Mouse (Mus musculus) liver, adult 2 months (tissue): ENCODE results near the gene Hira. TPM values are rescaled to one million over a fixed set of nuclear protein-coding genes. Genes with fewer than 3 reads are reported as not detected.

ENCODE experiments used
- DNase-seq: peaks from one replicate; pipeline ENCODE4 v3.0.0-alpha.2; 2011; ENCODE audit warnings: low read depth, low spot score; ENCODE audit errors: extremely low read depth
- H3K27ac ChIP-seq: fragments of 200-500 bp; replicated peaks from 2 replicates; pipeline ENCODE4 v1.5.1; 2012; ENCODE audit warnings: low read depth, mild to moderate bottlenecking, control low read depth, inconsistent platforms, low read length; ENCODE audit not compliant: insufficient read depth
- H3K27me3 ChIP-seq: fragments of 200-500 bp; 2 replicates; pipeline ENCODE4 v1.6.1; 2012; ENCODE audit warnings: mild to moderate bottlenecking, moderate library complexity, low read length, inconsistent platforms; ENCODE audit not compliant: control insufficient read depth, insufficient read depth
- H3K36me3 ChIP-seq: fragments of 200-500 bp; 2 replicates; pipeline ENCODE4 v1.6.1; 2012; ENCODE audit warnings: low read length, inconsistent platforms; ENCODE audit not compliant: control insufficient read depth, insufficient read depth
- H3K4me1 ChIP-seq: fragments of 200-500 bp; 2 replicates; pipeline ENCODE4 v1.6.1; 2011; ENCODE audit warnings: low read length; ENCODE audit not compliant: control insufficient read depth, insufficient read depth
- H3K4me3 ChIP-seq: fragments of 200-500 bp; 2 replicates; pipeline ENCODE4 v1.5.1; 2011; ENCODE audit warnings: low read depth, mild to moderate bottlenecking, control low read depth, low read length, moderate library complexity; ENCODE audit not compliant: insufficient read depth
- H3K79me2 ChIP-seq: fragments of 200-500 bp; 2 replicates; pipeline ENCODE4 v1.6.1; 2012; ENCODE audit warnings: inconsistent platforms, mild to moderate bottlenecking, low read length, moderate library complexity; ENCODE audit not compliant: control insufficient read depth, insufficient read depth
- H3K9ac ChIP-seq: fragments of 200-500 bp; 2 replicates; pipeline ENCODE4 v1.6.1; 2012; ENCODE audit warnings: low read depth, mild to moderate bottlenecking, control low read depth, inconsistent platforms, low read length
- CTCF ChIP-seq: fragments of 200-500 bp; IDR thresholded peaks from 2 replicates; pipeline ENCODE4 v1.5.1; 2011; ENCODE audit warnings: low read depth, low read length, control low read depth
- POLR2A ChIP-seq: fragments of 200-500 bp; IDR thresholded peaks from 2 replicates; pipeline ENCODE4 v1.6.1; 2011; ENCODE audit warnings: low read length, control low read depth; ENCODE audit not compliant: insufficient read depth; ENCODE audit errors: extremely low read depth
- WGBS: fragments of 180-500 bp; shearing (Covaris S2); methylation state at CpG from one replicate; pipeline ENCODE4 v1.1.7; 2018; 5-methylcytosine and 5-hydroxymethylcytosine counted together
- polyA plus RNA-seq: library from polyadenylated mRNA; depleted of rRNA; stranded (reverse); fragments of >200 nt; gene quantifications from 2 replicates; pipeline ENCODE4 v1.2.3, GENCODE M21; 2012; rRNA removed
- total RNA-seq: library from RNA; depleted of rRNA; stranded (reverse); fragments of >200 nt; gene quantifications from 2 replicates; pipeline ENCODE4 v1.2.3, GENCODE M21; 2014; rRNA removed

Hira gene
- total RNA-seq (8.2 and 8.7 TPM in 2 replicates), polyA plus RNA-seq (15.0 and 19.6 TPM in 2 replicates)

DNA sequence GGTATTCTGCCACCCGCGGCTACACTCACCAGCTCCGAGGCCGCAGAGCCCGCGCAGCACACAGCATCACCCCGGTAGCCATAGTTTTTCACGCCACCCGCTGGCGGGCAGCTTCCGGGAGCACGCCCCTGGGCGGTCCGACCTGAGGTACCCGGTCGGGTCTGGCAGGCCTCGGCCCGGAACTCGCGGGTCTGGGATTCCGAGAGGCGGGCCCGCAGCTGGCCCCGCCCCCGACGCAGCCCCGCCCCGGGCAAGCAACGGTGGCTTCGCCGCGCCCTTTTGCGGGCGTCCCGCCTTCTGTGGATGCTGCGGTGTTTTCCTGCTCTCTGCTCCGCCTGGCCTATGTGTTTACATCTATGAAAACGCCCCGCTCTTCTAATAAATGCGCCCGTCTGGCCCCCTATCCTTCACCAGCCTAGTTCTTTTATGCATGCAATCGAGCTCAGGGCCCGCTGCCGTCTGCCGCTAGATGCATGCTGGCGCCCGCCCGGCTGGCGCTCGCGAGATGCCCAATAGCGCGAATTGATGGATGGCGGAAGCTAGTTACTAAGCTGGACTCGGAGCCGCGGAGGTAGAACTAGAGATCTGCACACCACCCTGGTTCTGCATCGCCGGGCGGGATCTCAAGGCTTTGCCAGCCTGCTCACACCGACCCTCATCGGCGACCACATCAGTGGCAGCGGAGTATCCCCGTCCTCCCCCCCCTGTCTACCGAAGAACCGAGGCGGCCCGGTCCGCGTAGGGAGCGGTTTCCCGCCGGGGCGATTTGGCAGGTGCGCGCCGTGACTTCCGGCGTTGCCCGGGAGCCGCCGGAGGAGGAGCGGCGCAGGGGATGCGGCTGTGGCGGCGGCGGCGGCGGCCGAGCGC lies at the start of gene Hira, which contains the start of gene Mrpl40:
Gene Hira (plus strand): TSS at position 596 of the 867 bp plus-strand sequence.
Gene Mrpl40 (minus strand): TSS at position 421 of the 867 bp plus-strand sequence.
- H3K27ac ChIP-seq, result peak within 1 kb of the TSS; percentile 68
- H3K4me1 ChIP-seq, result peaks cover 7% of the 10 kb centered on the region
- TF ChIP-seq CTCF, result no peak
- 0 out of 2 replicates have a peak, but pooled peaks have one; percentile 42 for TF ChIP-seq POLR2A
- H3K79me2 ChIP-seq, result peaks cover 4% of the 10 kb centered on the region; the same call in 1 of the 2 replicates
- peak within 1 kb of the TSS; percentile 99 for H3K4me3 ChIP-seq
- under 1% methylated on average over 92 of the region's 93 CpGs for WGBS
- H3K9ac ChIP-seq, result peak within 1 kb of the TSS; percentile 84
- no peaks in the 10 kb centered on the region for H3K27me3 ChIP-seq
- H3K36me3 ChIP-seq, result peaks cover 14% of the 10 kb centered on the region; the same call in 1 of the 2 replicates
- peak; percentile 77 for DNase-seq

DNA sequence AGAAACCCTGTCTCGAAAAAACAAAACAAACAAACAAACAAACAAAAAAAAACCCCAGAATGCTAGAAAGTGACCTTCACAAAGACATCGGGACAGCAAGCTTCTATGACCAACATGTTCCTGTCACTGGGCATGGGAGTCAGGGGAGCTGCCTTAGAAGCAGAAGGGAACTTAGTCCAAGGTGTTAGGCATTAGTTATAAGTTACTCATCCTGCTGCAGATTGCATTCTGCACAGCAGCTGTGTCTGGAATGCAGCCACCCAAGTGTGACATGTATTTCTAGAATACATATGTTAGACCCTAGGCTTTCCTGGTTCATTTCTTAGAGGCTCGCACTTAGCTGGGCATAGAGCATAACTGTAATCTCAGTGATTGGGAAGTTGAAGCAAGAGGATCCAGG lies 48.2 kb upstream of the Hira start:
- no peak for TF ChIP-seq CTCF
- TF ChIP-seq POLR2A, result no peak
- WGBS, result 92% methylated on average over 3 of the region's 3 CpGs
- Histone ChIP-seq H3K4me3 (no peak overlapping the region), H3K4me1 (no peaks in the 10 kb centered on the region), H3K79me2 (no peaks in the 10 kb centered on the region), H3K27me3 (no peaks in the 10 kb centered on the region), H3K27ac (no peak overlapping the region), H3K9ac (no peak overlapping the region), H3K36me3 (peaks cover 81% of the 10 kb centered on the region)
- DNase-seq, result no peak

DNA sequence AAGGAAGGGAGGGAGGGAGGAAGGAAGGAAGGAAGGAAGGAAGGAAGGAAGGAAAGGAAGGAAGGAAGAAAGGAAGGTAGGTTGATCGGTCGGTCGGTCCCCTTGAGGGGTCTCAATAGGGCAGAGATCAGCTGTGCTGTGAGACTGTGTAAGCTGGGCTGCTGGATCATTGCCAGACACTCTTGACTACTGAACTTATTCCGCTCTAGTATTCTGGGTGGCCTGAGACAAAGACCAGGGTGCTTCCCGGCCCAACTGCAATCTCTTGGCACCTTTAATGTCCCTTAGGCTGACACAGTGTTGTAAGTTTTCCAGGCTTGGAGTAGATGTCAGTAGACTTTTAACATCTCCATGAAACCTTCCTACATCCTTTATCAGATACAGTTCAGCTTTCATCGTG lies 47.7 kb upstream of the Hira start:
- no peak for TF ChIP-seq POLR2A
- TF ChIP-seq CTCF, result no peak
- Histone ChIP-seq H3K27ac (no peak overlapping the region), H3K79me2 (no peaks in the 10 kb centered on the region), H3K4me1 (no peaks in the 10 kb centered on the region), H3K36me3 (peaks cover 78% of the 10 kb centered on the region), H3K4me3 (no peak overlapping the region), H3K9ac (no peak overlapping the region), H3K27me3 (no peaks in the 10 kb centered on the region)
- no peak for DNase-seq
- WGBS, result 89% methylated on average over 6 of the region's 6 CpGs

DNA sequence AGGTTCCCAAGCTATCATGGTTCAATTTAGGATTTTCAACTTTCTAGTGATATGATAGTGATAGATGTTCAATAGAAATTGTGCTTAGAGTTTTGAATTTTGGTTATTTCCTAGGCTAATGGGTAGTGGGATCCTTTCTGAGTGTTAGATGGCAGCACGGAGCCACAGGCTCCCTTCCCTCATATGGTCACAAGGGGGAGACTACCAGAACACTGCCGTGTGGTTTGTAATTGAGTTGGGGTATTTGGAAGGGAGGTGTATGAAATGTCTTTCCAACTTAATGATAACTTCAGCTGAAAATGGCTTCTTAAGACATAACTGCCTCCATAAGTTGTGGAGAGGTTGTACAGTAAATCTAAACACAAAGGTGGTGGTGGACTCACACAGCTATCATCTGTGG lies 43.4 kb upstream of the Hira start:
- H3K36me3 ChIP-seq, result peaks cover 44% of the 10 kb centered on the region
- TF ChIP-seq CTCF (no peak), POLR2A (no peak)

DNA sequence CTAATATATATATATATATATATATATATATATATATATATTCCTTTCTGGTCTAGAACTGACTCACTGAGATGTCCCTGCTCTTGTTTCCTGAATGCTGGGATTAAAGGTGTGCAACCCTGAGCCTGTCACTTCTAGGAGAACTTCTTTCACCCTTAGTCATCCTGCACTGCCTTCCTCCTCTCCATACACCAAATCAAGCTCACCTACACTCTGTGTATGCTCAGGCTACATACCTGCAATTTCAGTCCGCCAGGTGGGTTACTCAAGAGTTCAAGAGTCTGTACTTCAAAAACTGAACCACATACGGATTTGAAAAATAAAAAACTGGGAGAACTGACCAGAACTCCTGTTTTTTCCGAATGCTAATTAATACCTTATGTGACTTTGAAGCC lies 40.8 kb upstream of the Hira start:
- WGBS, result 17% methylated on average over 3 of the region's 3 CpGs
- Histone ChIP-seq H3K27me3 (no peaks in the 10 kb centered on the region), H3K4me3 (peak overlapping the region; percentile 80; the same call in 1 of the 2 replicates), H3K27ac (no peak overlapping the region), H3K79me2 (peaks cover 7% of the 10 kb centered on the region; the same call in 1 of the 2 replicates), H3K9ac (no peak overlapping the region), H3K36me3 (peaks cover 26% of the 10 kb centered on the region), H3K4me1 (peaks cover 4% of the 10 kb centered on the region)
- TF ChIP-seq CTCF (no peak), POLR2A (no peak)
- DNase-seq, result no peak

More for the DNA sequence above, 43.4 kb upstream of the Hira start:
- no peaks in the 10 kb centered on the region for H3K27me3 ChIP-seq
- H3K4me1 ChIP-seq, result peaks cover 4% of the 10 kb centered on the region
- no peak overlapping the region for H3K9ac ChIP-seq
- no peak overlapping the region for H3K4me3 ChIP-seq
- WGBS, result 86% methylated on average over 2 of the region's 2 CpGs
- DNase-seq, result no peak
- H3K79me2 ChIP-seq, result peaks cover 7% of the 10 kb centered on the region; the same call in 1 of the 2 replicates
- H3K27ac ChIP-seq, result no peak overlapping the region
